Mouse (Mus musculus): ENCODE data around the gene Tnk2. TPM values are rescaled to one million over a fixed set of nuclear protein-coding genes. Genes with fewer than 3 reads are reported as not detected.

Tnk2 gene
- polyA plus RNA-seq, 2 experiments, result 3.8 to 15.3 TPM

- TF ChIP-seq CTCF (IDR thresholded peaks at IDR 0.05; ENCODE audit: low read depth) (no peak), EP300 (IDR thresholded peaks at IDR 0.05; ENCODE audit: low read depth) (no peak)
- Histone ChIP-seq H3K4me2 (ENCODE audit: low read depth) (no peak overlapping the region), H3K27me3 (ENCODE audit: control insufficient read depth, insufficient read depth, low read length) (no peaks in the 10 kb centered on the region), H3K4me1 (replicated peaks; ENCODE audit: control insufficient read depth in 2 of 2, insufficient read depth in 2 of 2, low read length in 1 of 2) (peaks cover 0 to 5% of the 10 kb centered on the region in 2 experiments; a peak in 2 of 4 replicates), H3K36me3 (replicated peaks; ENCODE audit: control insufficient read depth, insufficient read depth, low read depth) (no peaks in the 10 kb centered on the region), H3K9me3 (ENCODE audit: control insufficient read depth, low read length) (no peaks in the 10 kb centered on the region), H3K4me3 (ENCODE audit: insufficient read depth in 1 of 2, low read depth in 2 of 2, low read length in 2 of 2) (no peak overlapping the region), H3K9ac (replicated peaks) (no peak overlapping the region), H3K27ac (no peak overlapping the region)
- DNase-seq (ENCODE audit: low read depth in 3 of 3, low spot score in 3 of 3), result no peak
- 6% methylated on average over 7 of the region's 7 CpGs for WGBS (ENCODE audit: insufficient replicate concordance)
- no peak; the same call in 1 of the 2 replicates for ATAC-seq (ENCODE audit: insufficient read depth)
Observed at GRCm38 (mm10) chr16:32698550-32698949, 54.9 kb downstream of the Tnk2 start.

- Histone ChIP-seq H3K4me1 (replicated peaks; ENCODE audit: control insufficient read depth in 2 of 2, insufficient read depth in 2 of 2, low read length in 1 of 2) (peaks cover 7 to 14% of the 10 kb centered on the region in 2 experiments; a peak in 3 of 4 replicates), H3K4me3 (ENCODE audit: insufficient read depth in 1 of 2, low read depth in 2 of 2, low read length in 2 of 2) (no peak overlapping the region), H3K27me3 (ENCODE audit: control insufficient read depth, insufficient read depth, low read length) (no peaks in the 10 kb centered on the region), H3K9me3 (ENCODE audit: control insufficient read depth, low read length) (no peaks in the 10 kb centered on the region), H3K4me2 (ENCODE audit: low read depth) (no peak overlapping the region), H3K27ac (no peak overlapping the region), H3K9ac (replicated peaks) (no peak overlapping the region), H3K36me3 (replicated peaks; ENCODE audit: control insufficient read depth, insufficient read depth, low read depth) (no peaks in the 10 kb centered on the region)
- no peak for TF ChIP-seq CTCF (IDR thresholded peaks at IDR 0.05; ENCODE audit: low read depth)
- TF ChIP-seq EP300 (IDR thresholded peaks at IDR 0.05; ENCODE audit: low read depth), result no peak
- 60% methylated on average over 9 of the region's 9 CpGs for WGBS (ENCODE audit: insufficient replicate concordance)
- DNase-seq (ENCODE audit: low read depth in 3 of 3, low spot score in 3 of 3) (no peak), ATAC-seq (ENCODE audit: insufficient read depth) (no peak)
Observed at GRCm38 (mm10) chr16:32703312-32703912, 59.7 kb downstream of the Tnk2 start.

GRCm38 (mm10) chr16:32705606-32706005 is 61.9 kb downstream of the Tnk2 start:
- 82% methylated on average over 3 of the region's 3 CpGs for WGBS (ENCODE audit: insufficient replicate concordance)
- Histone ChIP-seq H3K27ac (no peak overlapping the region), H3K9ac (replicated peaks) (no peak overlapping the region), H3K9me3 (ENCODE audit: control insufficient read depth, low read length) (no peaks in the 10 kb centered on the region), H3K4me2 (ENCODE audit: low read depth) (no peak overlapping the region), H3K4me1 (replicated peaks; ENCODE audit: control insufficient read depth in 2 of 2, insufficient read depth in 2 of 2, low read length in 1 of 2) (peaks cover 7 to 10% of the 10 kb centered on the region in 2 experiments; a peak in 3 of 4 replicates), H3K4me3 (ENCODE audit: insufficient read depth in 1 of 2, low read depth in 2 of 2, low read length in 2 of 2) (no peak overlapping the region), H3K27me3 (ENCODE audit: control insufficient read depth, insufficient read depth, low read length) (no peaks in the 10 kb centered on the region), H3K36me3 (replicated peaks; ENCODE audit: control insufficient read depth, insufficient read depth, low read depth) (no peaks in the 10 kb centered on the region)
- ATAC-seq (ENCODE audit: insufficient read depth) (no peak), DNase-seq (ENCODE audit: low read depth in 3 of 3, low spot score in 3 of 3) (no peak)
- TF ChIP-seq CTCF (IDR thresholded peaks at IDR 0.05; ENCODE audit: low read depth) (peak; percentile 64), EP300 (IDR thresholded peaks at IDR 0.05; ENCODE audit: low read depth) (no peak)

- DNase-seq (ENCODE audit: low read depth in 3 of 3, low spot score in 3 of 3), result no peak
- H3K27ac ChIP-seq, result no peak overlapping the region
- no peaks in the 10 kb centered on the region for H3K36me3 ChIP-seq (replicated peaks; ENCODE audit: control insufficient read depth, insufficient read depth, low read depth)
- H3K9me3 ChIP-seq (ENCODE audit: control insufficient read depth, low read length), result no peaks in the 10 kb centered on the region
- H3K4me2 ChIP-seq (ENCODE audit: low read depth), result peak overlapping the region; percentile 23
- ATAC-seq (ENCODE audit: insufficient read depth), result no peak
- no peaks in the 10 kb centered on the region for H3K27me3 ChIP-seq (ENCODE audit: control insufficient read depth, insufficient read depth, low read length)
- H3K9ac ChIP-seq (replicated peaks), result no peak overlapping the region
- TF ChIP-seq CTCF (IDR thresholded peaks at IDR 0.05; ENCODE audit: low read depth) (no peak), EP300 (IDR thresholded peaks at IDR 0.05; ENCODE audit: low read depth) (no peak)
- no peak overlapping the region for H3K4me3 ChIP-seq (ENCODE audit: insufficient read depth in 1 of 2, low read depth in 2 of 2, low read length in 2 of 2)
- peaks cover 7 to 10% of the 10 kb centered on the region in 2 experiments; a peak in 3 of 4 replicates for H3K4me1 ChIP-seq (replicated peaks; ENCODE audit: control insufficient read depth in 2 of 2, insufficient read depth in 2 of 2, low read length in 1 of 2)
- WGBS (ENCODE audit: insufficient replicate concordance), result 27% methylated on average over 17 of the region's 17 CpGs
Observed at GRCm38 (mm10) chr16:32707111-32707823, 63.6 kb downstream of the Tnk2 start.

- DNase-seq (ENCODE audit: low read depth in 3 of 3, low spot score in 3 of 3), result no peak
- Histone ChIP-seq H3K36me3 (replicated peaks; ENCODE audit: control insufficient read depth, insufficient read depth, low read depth) (no peaks in the 10 kb centered on the region), H3K4me3 (ENCODE audit: insufficient read depth in 1 of 2, low read depth in 2 of 2, low read length in 2 of 2) (no peak overlapping the region), H3K4me2 (ENCODE audit: low read depth) (peak overlapping the region; percentile 23; the same call in 1 of the 2 replicates), H3K9ac (replicated peaks) (no peak overlapping the region), H3K27me3 (ENCODE audit: control insufficient read depth, insufficient read depth, low read length) (no peaks in the 10 kb centered on the region), H3K4me1 (replicated peaks; ENCODE audit: control insufficient read depth in 2 of 2, insufficient read depth in 2 of 2, low read length in 1 of 2) (peaks cover 7 to 10% of the 10 kb centered on the region in 2 experiments; a peak in 3 of 4 replicates), H3K9me3 (ENCODE audit: control insufficient read depth, low read length) (no peaks in the 10 kb centered on the region), H3K27ac (no peak overlapping the region)
- no peak for ATAC-seq (ENCODE audit: insufficient read depth)
- WGBS (ENCODE audit: insufficient replicate concordance), result 45% methylated on average over 9 of the region's 9 CpGs
- no peak for TF ChIP-seq CTCF (IDR thresholded peaks at IDR 0.05; ENCODE audit: low read depth)
- TF ChIP-seq EP300 (IDR thresholded peaks at IDR 0.05; ENCODE audit: low read depth), result no peak
Observed at GRCm38 (mm10) chr16:32707824-32708456, 64.3 kb downstream of the Tnk2 start.

All from liver, embryonic 14.5 days (tissue).